Mouse (Mus musculus) MEL (cell line): ENCODE measurements around the gene Nfatc2ip. TPM values are rescaled to one million over a fixed set of nuclear protein-coding genes. Genes with fewer than 3 reads are reported as not detected.

Source experiments
- DNase-seq: peaks from one replicate; pipeline ENCODE4 v3.0.0; 2011; ENCODE audit warnings: low read depth, low spot score
- H3K27ac ChIP-seq: 2 replicates; pipeline ENCODE4 v1.5.1; 2012; ENCODE audit warnings: low read depth, mild to moderate bottlenecking, control low read depth, low read length, moderate library complexity; ENCODE audit not compliant: control insufficient read depth
- H3K27me3 ChIP-seq, 2 experiments: fragments of 150-350 bp in 1 of 2; sonication (generic) in 1 of 2; 2 replicates each; pipeline ENCODE4 v1.6.1; 2012; ENCODE audit warnings: low read length in 2 of 2, mild to moderate bottlenecking in 2 of 2, improper control_type of control experiment in 1 of 2, moderate library complexity in 1 of 2; ENCODE audit not compliant: insufficient read depth in 2 of 2, control insufficient read depth in 1 of 2
- H3K36me3 ChIP-seq, 2 experiments: 2 replicates each; pipeline ENCODE4 v1.6.1; 2012 to 2014; ENCODE audit warnings: low read length in 2 of 2, improper control_type of control experiment in 1 of 2, inconsistent platforms in 1 of 2, mild to moderate bottlenecking in 1 of 2; ENCODE audit not compliant: insufficient read depth in 2 of 2, control insufficient read depth in 1 of 2
- H3K4me1 ChIP-seq, 2 experiments: fragments of 150-350 bp in 1 of 2; sonication (generic) in 1 of 2; 2 replicates each; pipeline ENCODE4 v1.6.1; 2012; ENCODE audit warnings: low read length in 2 of 2, improper control_type of control experiment in 1 of 2, mild to moderate bottlenecking in 1 of 2; ENCODE audit not compliant: insufficient read depth in 2 of 2, control insufficient read depth in 1 of 2
- H3K4me3 ChIP-seq, 2 experiments: fragments of 150-350 bp in 1 of 2; sonication (generic) in 1 of 2; 2 replicates each; pipeline ENCODE4 v1.5.1; 2012; ENCODE audit warnings: low read depth in 2 of 2, low read length in 2 of 2, mild to moderate bottlenecking in 2 of 2, moderate library complexity in 2 of 2, control low read depth in 1 of 2, improper control_type of control experiment in 1 of 2; ENCODE audit not compliant: control insufficient read depth in 1 of 2, insufficient read depth in 1 of 2
- H3K79me2 ChIP-seq: 2 replicates; pipeline ENCODE4 v1.6.1; 2012; ENCODE audit warnings: mild to moderate bottlenecking, low read length, moderate library complexity; ENCODE audit not compliant: control insufficient read depth, poor library complexity, insufficient read depth
- H3K9ac ChIP-seq: 2 replicates; pipeline ENCODE4 v1.6.1; 2012; ENCODE audit warnings: low read depth, mild to moderate bottlenecking, control low read depth, low read length, moderate library complexity; ENCODE audit not compliant: control insufficient read depth, poor library complexity, severe bottlenecking
- H3K9me3 ChIP-seq: fragments of 150-350 bp; sonication (generic); replicated peaks from 2 replicates; pipeline ENCODE4 v1.6.1; 2012; ENCODE audit warnings: mild to moderate bottlenecking, low read length, improper control_type of control experiment, moderate library complexity; ENCODE audit not compliant: insufficient read depth
- E2F4 ChIP-seq: IDR thresholded peaks from 2 replicates; pipeline ENCODE4 v1.6.1; 2011; ENCODE audit warnings: low read depth, low read length, improper control_type of control experiment, borderline replicate concordance
- GABPA ChIP-seq: IDR thresholded peaks from 2 replicates; pipeline ENCODE4 v1.6.1; 2012; ENCODE audit warnings: low read depth, mild to moderate bottlenecking, inconsistent platforms, low read length, improper control_type of control experiment, moderate library complexity
- MAX ChIP-seq: IDR thresholded peaks from 2 replicates; pipeline ENCODE4 v1.6.1; 2011; ENCODE audit warnings: low read length, improper control_type of control experiment
- MAZ ChIP-seq: IDR thresholded peaks from 2 replicates; pipeline ENCODE4 v1.6.1; 2012; ENCODE audit warnings: low read depth, mild to moderate bottlenecking, inconsistent platforms, low read length, improper control_type of control experiment
- MEF2A ChIP-seq: IDR thresholded peaks from 2 replicates; pipeline ENCODE4 v1.6.1; 2014; ENCODE audit warnings: low read depth, mild to moderate bottlenecking, inconsistent platforms, low read length, improper control_type of control experiment; ENCODE audit not compliant: poor library complexity, insufficient replicate concordance, severe bottlenecking; ENCODE audit errors: extremely low read depth
- MYB ChIP-seq: IDR thresholded peaks from 2 replicates; pipeline ENCODE4 v1.6.1; 2011; ENCODE audit warnings: mild to moderate bottlenecking, low read depth, low read length, improper control_type of control experiment
- MYC ChIP-seq: IDR thresholded peaks from 2 replicates; pipeline ENCODE4 v1.6.1; 2011; ENCODE audit warnings: low read depth, mild to moderate bottlenecking, low read length, improper control_type of control experiment, moderate library complexity
- RAD21 ChIP-seq: IDR thresholded peaks from 2 replicates; pipeline ENCODE4 v1.6.1; 2011; ENCODE audit warnings: mild to moderate bottlenecking, low read depth, low read length, improper control_type of control experiment
- TCF12 ChIP-seq: IDR thresholded peaks from 2 replicates; pipeline ENCODE4 v1.6.1; 2014; ENCODE audit warnings: low read depth, mild to moderate bottlenecking, inconsistent platforms, low read length, improper control_type of control experiment, moderate library complexity
- USF1 ChIP-seq: IDR thresholded peaks from 2 replicates; pipeline ENCODE4 v1.6.1; 2014; ENCODE audit warnings: low read depth, mild to moderate bottlenecking, inconsistent platforms, low read length, improper control_type of control experiment, moderate library complexity
- USF2 ChIP-seq, 2 experiments: IDR thresholded peaks; 2 replicates each; pipeline ENCODE4 v1.6.1; 2011 to 2012; ENCODE audit warnings: improper control_type of control experiment in 2 of 2, low read length in 2 of 2, borderline replicate concordance in 1 of 2, inconsistent platforms in 1 of 2, low read depth in 1 of 2, mild to moderate bottlenecking in 1 of 2; ENCODE audit not compliant: insufficient read depth in 1 of 2
- ZMIZ1 ChIP-seq: IDR thresholded peaks from 2 replicates; pipeline ENCODE4 v1.6.1; 2012; ENCODE audit warnings: low read depth, mild to moderate bottlenecking, inconsistent platforms, low read length, improper control_type of control experiment, moderate library complexity
- ZNF384 ChIP-seq: IDR thresholded peaks from 2 replicates; pipeline ENCODE4 v1.6.1; 2012; ENCODE audit warnings: low read depth, mild to moderate bottlenecking, inconsistent platforms, low read length, improper control_type of control experiment
- polyA plus RNA-seq, 2 experiments: library from polyadenylated mRNA; stranded (reverse) in 1 of 2; unstranded in 1 of 2; fragments of >175 nt in 1 of 2; fragments of >200 nt in 1 of 2; gene quantifications; 2 replicates each; pipeline versions ENCODE4 v1.2.1 to v1.2.4; 2012; ENCODE audit warnings: low replicate concordance in 2 of 2, low read depth in 1 of 2; ENCODE audit not compliant: insufficient read length in 2 of 2, insufficient read depth in 1 of 2, missing spikeins in 1 of 2
- total RNA-seq: library from RNA; depleted of rRNA; stranded (reverse); fragments of 300-350 nt; gene quantifications from 2 replicates; pipeline ENCODE4 v1.2.3, GENCODE M21; 2012

Nfatc2ip gene
- total and polyA plus RNA-seq, 3 experiments = 7.9 to 13.0 TPM; not detected in 1

GRCm38 (mm10) chr7:126356793-126357591 lies 39.5 kb downstream of the Nfatc2ip start (continued):
- TF ChIP-seq MEF2A (0 out of 2 replicates have a peak, but pooled peaks have one; percentile 12), USF1 (peak; percentile 43; the same call in 1 of the 2 replicates), ZMIZ1 (peak; percentile 51; the same call in 1 of the 2 replicates)

DNA sequence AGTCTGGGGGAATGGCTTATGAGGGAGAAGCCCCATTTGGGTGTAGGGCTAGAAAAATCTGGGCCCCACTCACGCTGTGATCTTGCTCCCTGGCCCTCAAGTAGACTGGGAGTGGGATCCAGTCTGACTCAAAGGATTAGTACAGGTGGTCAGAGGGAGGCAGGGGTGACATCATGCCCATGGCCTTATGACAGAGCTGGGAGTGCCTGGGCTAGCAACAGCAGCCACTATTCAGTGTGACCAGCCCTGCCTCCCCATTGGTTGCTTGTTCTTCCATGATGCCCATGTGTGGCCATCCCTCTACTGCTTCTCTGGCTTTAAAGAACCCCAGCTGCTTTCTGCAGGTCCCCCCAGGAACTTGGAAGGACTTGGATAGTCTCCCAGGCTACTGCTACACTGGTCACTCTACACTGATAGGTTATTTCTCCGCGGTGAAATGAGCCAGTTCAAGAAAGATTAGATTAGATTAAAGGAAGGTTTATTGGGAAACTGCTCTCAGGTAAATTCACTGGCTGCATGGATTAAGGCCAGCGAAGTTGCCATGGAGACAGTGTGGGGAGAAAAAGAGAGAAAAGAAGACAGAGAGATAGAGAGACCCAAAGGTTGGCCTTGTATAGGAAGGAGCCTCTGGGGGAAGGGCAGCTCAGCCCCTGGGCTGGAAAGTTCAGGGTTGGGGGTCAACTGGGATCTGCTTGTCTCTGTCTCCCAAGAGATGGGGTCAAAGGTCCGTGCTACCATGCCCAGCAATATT lies 40.5 kb downstream of the Nfatc2ip start:
- H3K27me3 ChIP-seq = no peaks in the 10 kb centered on the region
- H3K9me3 ChIP-seq = no peaks in the 10 kb centered on the region
- DNase-seq = peak; percentile 77
- peak overlapping the region; percentile 99 for H3K27ac ChIP-seq
- no peaks in the 10 kb centered on the region; the same call in 1 of the 2 replicates for H3K79me2 ChIP-seq
- peak overlapping the region; percentile 82 for H3K9ac ChIP-seq
- TF ChIP-seq MYC (no peak), ZNF384 (no peak), USF2 (IDR thresholded peaks at IDR 0.05; ENCODE audit: borderline replicate concordance in 1 of 2, insufficient read depth in 1 of 2, low read depth in 1 of 2, low read length in 2 of 2) (no peak), TCF12 (no peak), MAZ (no peak), MAX (no peak), GABPA (no peak), E2F4 (no peak), RAD21 (no peak), MEF2A (no peak), MYB (no peak), ZMIZ1 (no peak)
- peak overlapping the region; percentile 48 to 58 for H3K4me3 ChIP-seq
- H3K4me1 ChIP-seq = peaks cover 5 to 37% of the 10 kb centered on the region in 2 experiments
- peaks cover 0 to 23% of the 10 kb centered on the region in 2 experiments; a peak in 2 of 4 replicates for H3K36me3 ChIP-seq
